Mouse (Mus musculus): ENCODE data around the gene Rap1gap.
A peak's percentile ranks its signal among the peaks of the same experiment; 100 is the strongest.

The Rap1gap gene

DNA sequence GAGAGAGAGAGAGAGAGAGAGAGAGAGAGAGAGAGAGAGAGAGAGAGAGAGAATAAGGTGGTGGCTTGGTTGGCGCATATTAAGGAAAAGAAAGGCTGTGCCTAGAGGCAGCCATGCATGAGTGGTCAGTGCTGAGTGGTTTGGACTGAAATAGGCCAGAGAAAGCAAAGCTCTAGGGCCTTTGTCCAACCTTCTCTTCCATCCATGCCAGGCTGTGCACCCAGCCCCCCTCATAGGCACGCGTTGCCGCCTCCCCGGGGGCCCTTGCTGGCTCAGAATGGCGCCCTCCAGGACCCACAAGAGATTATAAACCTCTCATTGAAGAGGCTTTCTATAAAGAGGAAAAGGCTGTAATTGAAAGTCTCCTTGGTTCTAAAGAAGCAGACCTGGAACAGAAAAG lies 3.0 kb upstream of the Rap1gap start:
- no peak for DNase-seq (ENCODE audit: low spot score in 2 of 2)

DNA sequence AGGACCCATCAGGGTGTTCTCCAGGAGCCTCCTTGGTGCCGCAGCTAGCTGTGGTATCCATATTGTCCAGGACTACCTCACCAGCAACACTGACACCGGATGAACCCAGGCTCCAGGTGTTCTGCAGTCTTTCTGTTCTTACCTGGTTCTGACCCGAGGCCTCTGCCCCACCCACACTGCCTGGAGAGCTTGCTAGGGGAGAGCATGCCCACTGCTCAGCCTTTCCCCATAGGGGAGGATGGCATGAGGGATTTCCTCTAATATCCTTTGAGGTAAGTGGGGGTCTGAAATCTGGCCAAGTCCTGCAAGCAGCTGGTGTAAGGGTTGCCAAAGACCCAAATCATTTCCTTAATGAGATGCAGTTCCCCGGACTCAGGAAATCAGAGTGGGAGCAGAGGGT lies 1.0 kb upstream of the Rap1gap start:
- DNase-seq (ENCODE audit: low spot score in 2 of 2): no peak

DNA sequence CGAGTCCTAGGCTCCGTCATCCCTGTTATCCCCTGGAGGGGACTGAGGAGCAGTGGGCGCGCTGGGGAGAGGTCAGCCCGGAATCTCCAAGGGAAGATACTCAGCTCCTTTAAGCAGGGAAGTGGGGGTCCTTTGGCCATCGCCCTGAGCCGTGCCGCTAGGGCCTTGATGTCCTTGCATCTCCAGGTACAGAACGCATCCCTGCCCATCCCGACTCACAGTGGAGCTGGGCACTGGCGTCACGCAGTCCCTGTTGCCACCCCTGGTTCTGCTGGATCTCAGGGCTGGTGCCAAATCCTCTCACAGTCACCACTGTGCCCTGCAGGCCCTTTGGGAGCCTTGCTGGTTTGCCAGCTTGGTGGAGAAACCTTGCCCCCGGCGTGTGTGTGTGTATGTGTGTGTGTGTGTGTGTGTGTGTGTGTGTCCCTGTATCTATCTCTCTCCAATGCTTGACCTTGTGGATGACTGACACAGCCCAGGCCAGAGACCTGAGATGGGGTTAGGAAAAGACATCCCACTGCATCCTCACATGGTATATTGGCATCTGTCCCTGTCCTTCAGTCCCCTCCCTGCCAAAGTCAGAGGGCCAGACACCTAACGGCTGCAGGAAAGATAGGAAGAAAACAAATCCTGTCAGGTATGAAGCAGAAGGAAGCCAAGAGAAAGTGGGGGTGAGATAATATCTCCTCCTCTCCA lies 602 bp downstream of the Rap1gap start:
- DNase-seq (ENCODE audit: low spot score in 2 of 2): no peak

DNA sequence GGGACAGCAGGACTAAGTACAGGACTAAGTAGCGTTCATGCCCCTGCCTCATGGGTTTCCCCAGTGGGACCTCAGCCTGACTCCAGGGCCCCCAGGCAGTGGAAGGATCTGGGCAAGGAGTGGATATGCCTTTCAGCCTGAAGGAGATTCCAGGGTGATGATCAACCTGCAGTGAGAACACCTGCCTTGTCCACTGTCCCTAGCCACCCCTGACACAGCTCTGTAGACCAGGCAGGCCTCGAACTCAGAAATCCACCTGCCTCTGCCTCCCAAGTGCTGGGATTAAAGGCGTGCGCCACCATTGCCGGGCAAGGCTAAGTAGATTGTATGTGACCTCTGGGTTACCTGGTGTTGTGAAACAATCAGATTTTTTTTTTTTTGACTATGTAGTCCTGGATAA lies 1.3 kb downstream of the Rap1gap start:
- no peak for DNase-seq (ENCODE audit: low spot score in 2 of 2)

DNA sequence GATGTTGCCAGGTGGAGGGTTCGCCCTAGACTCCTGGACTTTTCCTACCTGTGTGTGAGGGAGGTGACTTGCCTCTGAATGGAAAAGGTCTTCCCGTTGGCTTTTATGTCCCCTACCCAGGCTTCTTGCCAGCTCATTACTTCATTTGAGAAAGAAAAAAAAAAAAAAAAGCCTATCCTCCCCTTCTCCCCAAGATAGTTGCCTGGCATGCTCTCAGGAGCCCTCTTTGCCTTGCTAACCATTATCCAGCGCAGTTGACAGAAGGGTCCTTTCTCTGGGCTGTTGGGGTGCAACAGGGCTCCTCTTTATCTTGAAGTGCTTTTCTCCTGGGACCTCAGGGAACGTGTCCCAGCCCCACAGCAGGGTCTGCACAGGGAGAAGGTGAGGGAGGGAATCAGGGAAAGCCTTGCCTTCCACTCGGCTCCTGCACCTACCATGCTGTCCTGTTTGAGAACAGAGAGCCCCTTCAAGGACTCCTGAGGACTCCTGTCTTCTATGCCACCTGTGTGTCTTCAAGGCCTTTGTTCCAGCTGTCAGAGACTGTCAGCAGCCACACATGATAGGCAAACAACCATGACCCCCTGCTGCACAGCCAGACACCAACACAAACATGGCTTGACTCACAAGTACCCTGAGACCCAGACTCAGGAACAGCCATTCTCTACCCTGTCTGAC lies 1.9 kb downstream of the Rap1gap start:
- no peak for DNase-seq (ENCODE audit: low spot score in 2 of 2)

DNA sequence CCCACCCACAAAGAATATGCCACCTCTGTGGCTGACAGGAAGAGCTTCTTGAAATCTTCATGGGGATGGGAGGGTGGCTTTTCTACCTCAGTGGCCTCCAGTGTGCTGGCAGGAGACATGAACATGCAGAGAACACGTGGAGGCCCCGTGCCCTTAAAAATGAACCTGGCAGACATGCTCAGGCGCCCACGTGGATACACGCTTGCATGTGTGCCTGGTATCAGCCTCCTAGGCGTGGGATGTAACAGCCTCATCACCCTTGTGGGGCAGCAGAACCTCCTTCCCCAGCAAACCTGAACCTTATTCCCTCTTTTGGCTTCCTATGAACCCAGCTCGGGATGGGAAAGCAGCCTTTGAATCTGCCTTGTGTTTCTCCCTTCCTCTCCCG lies 2.4 kb downstream of the Rap1gap start:
- DNase-seq (ENCODE audit: low spot score in 2 of 2): no peak

DNA sequence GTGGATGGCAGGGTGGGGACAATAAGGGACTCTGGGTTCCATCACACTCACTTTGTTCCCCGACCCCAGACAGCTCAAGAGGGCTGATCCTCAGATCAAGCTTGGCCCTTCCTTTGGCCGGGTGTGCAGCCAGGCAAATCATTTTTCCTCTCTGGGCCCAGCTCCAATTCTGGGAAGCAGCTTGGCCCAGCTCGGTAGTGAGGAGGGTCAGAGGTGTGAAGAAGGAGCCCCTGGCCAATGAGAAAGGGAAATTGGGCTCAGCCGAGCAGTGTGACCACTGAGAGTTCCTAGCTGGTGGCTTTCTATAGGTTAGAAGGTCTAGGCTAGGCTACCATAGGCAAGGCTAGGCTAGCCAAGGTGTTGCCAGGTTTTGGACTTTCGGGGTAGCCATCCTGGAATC lies 3.2 kb downstream of the Rap1gap start:
- no peak for DNase-seq (ENCODE audit: low spot score in 2 of 2)

DNA sequence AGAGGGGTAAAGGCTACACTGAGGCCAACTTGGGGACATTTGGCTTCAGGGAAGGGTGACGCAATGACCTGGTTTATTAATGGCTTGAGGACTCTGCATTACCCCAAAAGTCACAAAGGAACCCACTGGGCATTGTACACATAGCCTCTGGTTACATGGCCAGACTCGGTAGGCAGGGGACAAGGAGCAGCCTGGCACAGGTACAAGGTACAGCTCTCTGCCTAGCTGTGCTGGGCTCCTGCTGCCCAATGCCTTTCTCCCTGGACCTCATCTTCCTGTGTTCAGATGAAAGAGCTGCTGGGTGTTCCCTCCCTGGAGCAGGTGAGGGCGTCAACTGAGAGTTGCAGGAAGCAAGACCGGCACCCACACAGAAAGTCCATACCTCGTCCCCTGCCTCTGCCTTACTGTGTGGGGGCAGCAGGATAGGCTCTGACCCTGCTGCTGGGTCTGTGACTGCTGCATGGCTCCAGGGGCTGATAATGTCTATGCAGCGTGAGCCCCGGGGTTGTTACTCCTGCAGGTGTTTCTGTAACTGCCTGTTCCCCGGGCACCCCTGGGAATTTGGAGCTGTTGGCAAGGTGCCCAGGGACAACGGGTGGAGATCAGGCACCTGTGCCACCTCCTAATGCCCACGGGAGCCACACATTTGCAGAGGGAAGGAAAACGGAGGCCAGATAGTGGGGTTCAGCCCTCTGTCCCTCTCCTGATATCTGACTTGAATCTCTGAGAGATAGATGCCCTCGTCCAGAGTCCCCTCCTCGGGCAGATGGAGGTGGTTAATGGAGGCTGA lies 7.4 kb downstream of the Rap1gap start:
- no peak for DNase-seq (ENCODE audit: low spot score in 2 of 2)

DNA sequence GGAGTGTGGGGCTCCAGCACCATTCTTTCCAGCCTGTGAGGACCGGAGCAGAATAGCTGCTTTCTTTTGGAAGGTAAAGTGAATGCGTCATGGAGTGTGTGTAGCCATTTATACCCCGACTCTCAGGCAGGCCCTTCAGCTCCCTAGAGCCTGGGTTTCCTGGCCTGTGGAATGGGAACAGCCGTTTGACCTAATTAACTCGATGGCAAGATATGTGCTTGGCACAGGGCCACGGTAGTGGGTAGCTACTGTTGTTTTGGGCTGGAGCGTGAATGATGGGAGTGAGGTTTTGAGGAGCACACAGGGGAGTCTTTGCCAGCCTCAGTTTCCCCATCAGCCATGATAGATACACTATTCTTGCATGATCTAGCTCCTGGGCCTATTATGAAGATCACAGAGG lies 11.0 kb downstream of the Rap1gap start:
- DNase-seq (ENCODE audit: low spot score in 2 of 2): no peak

DNA sequence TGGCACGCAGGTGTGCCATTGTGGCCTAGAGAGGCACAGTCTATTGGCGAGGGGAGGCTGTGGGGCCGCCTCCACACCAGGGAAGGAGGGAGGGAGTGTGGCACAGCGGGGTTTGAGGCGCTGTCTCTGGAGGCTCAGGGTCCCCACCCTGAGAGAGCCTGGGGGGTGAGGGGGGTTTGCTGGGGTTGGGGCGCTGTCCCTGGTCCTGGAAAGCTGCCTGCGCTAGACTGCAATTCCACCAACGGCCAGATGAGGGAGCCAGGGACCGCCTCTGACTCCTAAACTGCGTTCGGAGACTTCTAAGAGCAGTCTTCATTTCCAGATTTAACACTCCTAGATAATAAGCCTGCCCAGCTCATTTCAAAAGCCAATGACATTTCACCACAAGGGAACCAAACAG lies 11.5 kb downstream of the Rap1gap start:
- DNase-seq (ENCODE audit: low spot score in 2 of 2): peak; percentile 62 to 89

DNA sequence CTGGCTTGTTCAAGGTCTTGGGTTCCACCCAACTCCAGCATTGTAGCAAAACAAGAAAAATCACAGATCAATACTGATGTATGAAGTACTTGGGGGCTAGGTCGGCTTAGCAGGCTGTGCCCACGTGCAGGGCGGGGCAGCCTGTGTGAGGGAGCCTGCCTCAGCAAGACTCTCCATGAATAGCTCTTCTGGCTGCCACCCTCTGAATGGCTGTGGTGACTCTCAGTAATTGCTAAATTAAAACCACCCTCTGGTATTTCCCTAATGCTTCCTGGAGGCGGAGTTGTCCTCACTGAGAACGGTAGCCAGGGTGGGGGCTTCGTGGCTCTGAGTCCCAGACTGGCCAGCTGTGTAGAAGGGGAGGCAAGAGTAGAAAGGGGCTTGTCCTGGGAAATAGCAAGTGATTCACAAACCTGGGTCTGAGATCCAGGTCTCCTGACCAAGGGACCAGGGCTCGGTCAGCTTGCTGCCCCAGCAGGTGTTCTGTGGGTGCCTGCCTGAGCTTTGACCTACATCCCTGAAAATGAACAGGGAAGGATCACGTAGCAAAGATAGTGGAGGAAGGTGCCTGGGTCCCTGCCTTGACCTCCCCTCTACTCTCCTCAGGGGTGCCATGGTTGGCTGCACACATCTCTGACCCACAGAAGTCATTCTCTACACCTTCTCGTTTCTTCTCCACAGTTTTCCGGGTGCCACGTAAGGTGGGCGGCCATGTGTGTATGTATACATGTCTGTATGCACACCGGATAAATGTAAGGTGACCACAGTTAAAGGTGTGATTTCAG lies 12.4 kb downstream of the Rap1gap start:
- DNase-seq (ENCODE audit: low spot score in 2 of 2): no peak

DNA sequence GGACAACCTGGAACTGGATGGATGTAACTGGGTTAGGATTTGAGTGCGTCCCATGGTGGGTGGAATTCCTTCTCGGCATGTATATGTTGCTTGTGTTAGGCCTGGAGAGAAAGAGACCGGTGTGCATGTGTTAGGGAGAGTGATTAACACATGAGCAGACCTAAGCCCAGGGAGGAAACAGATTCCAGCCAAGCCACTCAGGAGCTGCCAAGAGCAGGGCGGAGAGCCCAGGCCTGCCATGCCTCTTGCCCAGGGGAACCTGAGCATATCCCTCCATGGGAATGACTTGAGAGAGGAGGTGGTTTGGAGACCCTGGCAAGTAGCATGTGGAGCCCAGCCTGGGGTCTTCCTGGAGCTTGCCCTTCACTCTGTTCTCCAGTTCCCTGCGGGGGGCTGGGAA lies 13.4 kb downstream of the Rap1gap start:
- no peak for DNase-seq (ENCODE audit: low spot score in 2 of 2)

DNA sequence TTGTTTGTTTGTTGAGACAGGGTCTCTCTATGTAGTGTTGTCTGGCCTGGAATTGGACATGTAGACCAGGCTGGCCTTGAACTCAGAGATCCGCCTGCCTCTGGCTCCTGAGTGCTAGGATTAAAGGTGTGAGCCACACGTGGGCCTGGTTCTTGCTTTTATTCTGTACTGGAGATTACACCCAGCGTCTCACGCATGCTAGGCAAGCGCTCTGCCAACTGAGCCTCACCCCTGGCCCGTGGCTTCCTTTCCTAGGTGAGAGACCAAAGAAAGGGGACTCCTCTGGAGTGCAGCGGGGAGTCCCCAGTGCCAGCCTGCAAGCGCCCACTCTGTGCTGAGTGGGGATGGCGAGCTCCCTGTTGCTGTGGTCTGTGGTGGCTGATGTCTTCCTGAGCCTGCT lies 14.0 kb downstream of the Rap1gap start:
- DNase-seq (ENCODE audit: low spot score in 2 of 2): no peak

DNA sequence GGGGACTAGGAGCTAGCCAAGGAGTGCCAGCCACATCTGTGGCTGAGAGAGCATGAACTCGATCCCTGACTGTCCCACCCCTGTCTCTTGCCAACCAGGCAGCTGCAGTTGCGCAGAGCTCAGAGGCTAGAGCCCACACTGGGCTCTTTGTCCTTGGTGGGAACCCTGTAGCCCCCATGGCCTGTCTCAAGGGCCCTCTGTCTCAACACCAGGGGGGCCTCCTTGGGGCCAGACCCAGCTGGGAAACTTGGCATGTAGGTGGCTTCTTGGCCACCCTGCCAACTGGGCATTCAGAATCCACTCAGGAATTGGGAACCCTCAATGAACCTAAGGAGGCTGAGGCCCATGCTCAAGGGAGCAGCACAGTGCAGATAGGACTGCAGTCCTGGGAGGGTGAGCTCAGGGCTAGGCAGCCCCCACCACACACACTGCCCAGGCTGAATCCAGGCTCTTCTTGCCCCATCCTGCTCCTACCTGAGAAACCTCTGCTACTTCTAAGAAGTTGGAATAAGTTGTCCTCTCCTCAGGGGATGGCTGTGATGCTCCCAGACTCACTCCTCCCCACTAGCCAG lies 15.5 kb downstream of the Rap1gap start:
- no peak for DNase-seq (ENCODE audit: low spot score in 2 of 2)

DNA sequence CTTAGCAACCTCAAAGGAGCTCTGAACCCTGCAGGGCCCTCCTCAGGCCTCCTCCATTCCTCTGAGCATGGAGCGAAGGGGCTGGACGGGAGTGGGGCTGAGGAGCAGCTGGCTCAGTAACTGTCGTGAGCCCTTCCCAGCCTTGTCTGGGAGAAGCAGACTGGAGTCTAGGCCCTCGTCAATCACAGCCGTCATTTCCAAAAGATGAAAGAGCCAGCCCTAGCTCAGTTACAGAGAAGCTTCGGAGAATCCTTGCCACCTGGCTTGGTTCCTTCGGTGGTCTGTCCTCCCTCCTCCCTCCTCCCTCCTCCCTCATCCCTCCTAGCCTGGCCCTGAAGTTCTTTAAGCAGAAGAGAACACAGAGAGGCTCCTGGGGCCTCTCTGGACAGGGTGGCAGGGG lies 16.2 kb downstream of the Rap1gap start:
- DNase-seq (ENCODE audit: low spot score in 2 of 2): no peak

DNA sequence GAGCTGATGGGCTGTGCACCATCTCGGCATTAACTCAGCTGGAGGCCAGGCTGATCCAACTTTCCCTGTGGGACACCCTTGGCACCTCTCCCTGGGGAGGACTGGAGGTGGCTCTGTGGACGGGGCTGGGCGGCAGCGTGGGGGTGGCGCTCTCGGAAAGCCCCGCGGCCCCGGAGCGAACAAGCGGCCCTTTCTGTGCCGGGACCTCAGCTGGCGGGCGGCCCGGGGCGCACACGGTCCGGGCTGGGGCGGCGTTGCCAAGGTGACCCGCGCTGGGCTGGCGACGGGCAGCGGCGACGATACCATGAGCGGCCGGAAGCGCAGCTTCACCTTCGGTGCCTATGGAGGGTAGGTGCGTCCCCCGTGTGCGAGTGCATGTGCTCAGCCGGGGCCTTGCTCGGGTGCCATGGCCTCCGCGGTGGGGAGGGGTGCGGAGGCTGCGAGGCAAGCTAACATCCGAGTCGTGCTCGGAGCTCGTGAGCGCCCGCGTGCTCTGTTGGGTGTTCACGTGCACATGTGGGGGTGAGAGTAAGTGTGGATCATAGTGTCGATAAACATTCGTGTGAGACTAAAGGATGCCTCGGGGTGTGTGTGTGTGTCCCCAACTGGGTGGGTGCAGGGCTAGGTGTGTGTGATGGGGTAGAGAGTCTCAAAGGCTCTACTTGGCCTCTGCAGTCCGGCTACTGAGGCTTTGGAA lies 17.0 kb downstream of the Rap1gap start:
- DNase-seq (ENCODE audit: low spot score in 2 of 2): no peak

DNA sequence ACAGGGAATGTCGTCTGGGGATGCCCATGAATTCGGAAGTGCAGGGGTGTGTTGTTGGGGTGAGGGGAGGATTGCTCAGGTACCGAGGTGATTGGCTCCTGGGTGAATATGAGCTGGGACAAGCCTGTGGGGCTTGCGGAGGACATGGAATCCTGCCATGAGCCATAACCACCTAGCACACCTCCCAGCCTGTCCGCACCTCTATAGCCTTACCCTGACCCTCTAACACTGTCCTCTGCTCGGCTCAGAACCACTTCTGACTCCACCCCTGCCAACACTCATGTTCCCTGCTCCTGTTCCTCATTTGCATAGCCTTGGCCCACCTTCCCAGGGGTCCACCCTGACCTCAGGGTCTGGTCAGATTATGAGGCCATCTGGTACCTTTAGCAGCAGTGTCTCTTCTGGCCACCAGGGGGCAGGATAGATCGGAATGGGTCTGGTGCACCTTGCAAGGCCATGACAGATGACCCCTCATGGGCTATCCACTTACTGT lies 18.5 kb downstream of the Rap1gap start:
- peak in 1 of 2 experiments; percentile 69 for DNase-seq (ENCODE audit: low spot score in 2 of 2)

DNA sequence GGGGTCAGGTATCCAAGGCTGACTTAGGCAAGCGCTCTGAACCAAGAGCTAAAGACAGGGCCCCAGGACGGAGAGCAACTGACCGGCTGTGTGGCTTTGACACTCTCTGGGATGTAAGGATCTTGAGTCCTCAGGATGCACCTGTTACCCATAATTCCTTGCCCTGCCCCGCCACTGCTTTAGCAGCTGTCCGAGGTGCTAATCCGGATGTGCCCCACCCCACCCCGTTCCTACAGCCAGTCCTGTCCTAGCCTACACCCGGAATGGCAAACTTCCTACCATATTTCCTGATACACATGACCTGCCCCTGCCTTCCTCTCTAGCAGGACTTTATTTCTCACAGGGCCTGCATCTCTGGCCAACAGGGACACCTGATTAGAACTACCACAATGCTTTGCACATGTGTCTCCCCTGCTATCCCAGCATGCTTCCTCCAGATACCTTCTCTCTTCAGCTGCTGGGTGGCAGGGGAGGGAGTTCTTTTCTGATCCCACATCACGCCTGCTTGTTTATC lies 20.4 kb downstream of the Rap1gap start:
- DNase-seq (ENCODE audit: low spot score in 2 of 2): no peak

DNA sequence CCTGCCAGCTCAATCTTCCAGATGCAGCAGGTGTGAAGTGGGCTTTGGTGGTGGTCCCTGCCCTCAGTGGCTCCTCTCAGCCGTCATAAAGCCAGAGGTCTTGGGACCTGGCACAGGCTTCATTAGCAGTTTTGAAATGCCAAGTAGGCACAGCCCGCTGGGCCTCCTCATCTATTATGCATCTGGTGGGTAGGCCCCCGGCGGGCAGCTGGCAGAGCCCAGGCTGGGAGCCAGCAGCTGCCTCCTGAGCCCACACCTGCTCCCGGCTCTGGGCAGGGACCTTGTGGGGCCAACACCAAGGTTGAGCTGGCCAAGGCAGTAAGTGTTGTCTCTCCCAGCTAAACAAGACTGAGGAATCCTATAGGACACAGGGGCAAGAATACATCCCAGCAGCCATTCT lies 21.8 kb downstream of the Rap1gap start:
- DNase-seq (ENCODE audit: low spot score in 2 of 2): no peak

DNA sequence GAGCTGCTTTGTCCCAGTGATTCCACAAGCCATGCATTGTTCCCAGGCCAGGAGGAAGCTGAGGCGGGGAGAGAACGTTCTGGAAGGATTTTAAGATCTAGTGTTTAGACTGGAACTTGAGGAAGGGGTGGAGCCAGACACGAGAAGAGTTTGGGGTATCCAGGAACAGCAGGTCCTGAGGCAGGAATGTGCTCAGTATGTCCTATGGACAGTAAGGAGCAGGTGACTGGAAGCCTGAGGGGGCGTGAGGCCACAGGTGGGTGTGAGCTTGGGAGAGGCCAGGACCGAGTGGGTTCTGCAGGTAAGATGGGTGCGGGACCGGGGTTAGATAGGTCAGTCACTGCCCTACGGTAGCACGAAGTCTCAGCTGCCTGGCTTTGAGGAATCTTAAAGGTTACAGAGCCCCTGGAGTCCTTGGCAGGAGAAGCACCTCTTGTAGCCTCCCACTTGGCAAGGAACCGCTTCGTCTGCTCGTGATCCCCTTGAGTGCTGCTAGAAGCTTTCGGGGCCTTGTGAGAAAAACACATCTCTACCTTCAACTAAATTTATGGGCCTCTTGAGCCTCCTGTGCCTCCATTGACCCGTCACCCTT lies 22.8 kb downstream of the Rap1gap start:
- DNase-seq (ENCODE audit: low spot score in 2 of 2): no peak
